Mouse (Mus musculus) stomach, embryonic 16.5 days (tissue): ENCODE measurements around the gene Prpf18. TPM values are rescaled to one million over a fixed set of nuclear protein-coding genes. Genes with fewer than 3 reads are reported as not detected.

Experiments used
- ATAC-seq: fragments of 200-750 bp; cut with Nextera tagmentation; 2 replicates; pipeline ENCODE4 v1.8.0; 2017; ENCODE audit warnings: moderate number of reproducible peaks, moderate TSS enrichment; ENCODE audit not compliant: insufficient read depth, low FRiP score
- H3K27ac ChIP-seq: fragments of 300-500 bp; sonication (generic); 2 replicates; pipeline ENCODE4 v1.5.1; 2014; ENCODE audit warnings: low read length
- H3K27me3 ChIP-seq: fragments of 300-500 bp; sonication (generic); 2 replicates; pipeline ENCODE4 v1.6.1; 2014; ENCODE audit warnings: low read length, control low read depth, mixed read lengths; ENCODE audit not compliant: control insufficient read depth, insufficient read depth
- H3K36me3 ChIP-seq: fragments of 300-500 bp; sonication (generic); 2 replicates; pipeline ENCODE4 v1.6.1; 2014; ENCODE audit warnings: low read length; ENCODE audit not compliant: control insufficient read depth, insufficient read depth
- H3K4me1 ChIP-seq: fragments of 300-500 bp; sonication (generic); 2 replicates; pipeline ENCODE4 v1.6.1; 2014; ENCODE audit warnings: low read length, control low read depth, mixed read lengths; ENCODE audit not compliant: control insufficient read depth, insufficient read depth
- H3K4me2 ChIP-seq: fragments of 300-500 bp; sonication (generic); 2 replicates; pipeline ENCODE4 v1.6.1; 2014; ENCODE audit warnings: low read depth, low read length, mixed read lengths
- H3K4me3 ChIP-seq: fragments of 300-500 bp; sonication (generic); replicated peaks from 2 replicates; pipeline ENCODE4 v1.5.1; 2014; ENCODE audit warnings: mild to moderate bottlenecking, low read length
- H3K9ac ChIP-seq: fragments of 300-500 bp; sonication (generic); 2 replicates; pipeline ENCODE4 v1.6.1; 2014; ENCODE audit warnings: low read length
- H3K9me3 ChIP-seq: fragments of 300-500 bp; sonication (generic); replicated peaks from 2 replicates; pipeline ENCODE4 v1.6.1; 2016; ENCODE audit warnings: low read length, control low read depth; ENCODE audit not compliant: control insufficient read depth
- WGBS: fragments of 180-500 bp; shearing (Covaris S2); extraction: QIAGEN DNeasy Blood & Tissue Kit; methylation state at CpG from one replicate; pipeline ENCODE4 v1.1.7; 2014; 5-methylcytosine and 5-hydroxymethylcytosine counted together
- polyA plus RNA-seq: library from polyadenylated mRNA; unstranded; fragments of >200 nt; fragmentation: Nextera tagmentation; extraction: Ambion mirVana; gene quantifications from 2 replicates; pipeline ENCODE4 v1.2.1, GENCODE M21; 2015

Gene Prpf18
- polyA plus RNA-seq, 1 experiment from 2014 or later: 33.8 TPM

GRCm38 (mm10) chr2:4606559-4606958, 45.4 kb downstream of the Prpf18 start:
- H3K4me3 ChIP-seq: no peak overlapping the region
- peaks cover 16% of the 10 kb centered on the region; the same call in 1 of the 2 replicates for H3K36me3 ChIP-seq
- H3K27me3 ChIP-seq: no peaks in the 10 kb centered on the region
- no peak overlapping the region for H3K27ac ChIP-seq
- ATAC-seq: no peak
- H3K4me1 ChIP-seq: no peaks in the 10 kb centered on the region
- 88% methylated on average over 3 of the region's 3 CpGs for WGBS
- H3K9ac ChIP-seq: no peak overlapping the region
- H3K4me2 ChIP-seq: no peak overlapping the region
- no peaks in the 10 kb centered on the region for H3K9me3 ChIP-seq

- peaks cover 13% of the 10 kb centered on the region; the same call in 1 of the 2 replicates for H3K36me3 ChIP-seq
- no peaks in the 10 kb centered on the region for H3K4me1 ChIP-seq
- no peak overlapping the region for H3K4me3 ChIP-seq
- no peak overlapping the region for H3K9ac ChIP-seq
- WGBS: 85% methylated on average over 33 of the region's 33 CpGs
- no peaks in the 10 kb centered on the region for H3K27me3 ChIP-seq
- H3K4me2 ChIP-seq: no peak overlapping the region
- no peak for ATAC-seq
- H3K9me3 ChIP-seq: no peaks in the 10 kb centered on the region
- H3K27ac ChIP-seq: no peak overlapping the region
These were observed 48.5 kb downstream of the Prpf18 start for GRCm38 (mm10) chr2:4603361-4603945.

- Histone ChIP-seq H3K4me1 (no peaks in the 10 kb centered on the region), H3K4me2 (no peak overlapping the region), H3K27me3 (no peaks in the 10 kb centered on the region), H3K9me3 (no peaks in the 10 kb centered on the region), H3K9ac (no peak overlapping the region), H3K36me3 (peaks cover 13% of the 10 kb centered on the region; the same call in 1 of the 2 replicates), H3K27ac (no peak overlapping the region), H3K4me3 (no peak overlapping the region)
- peak; percentile 64; the same call in 1 of the 2 replicates for ATAC-seq
- 49% methylated on average over 15 of the region's 15 CpGs for WGBS
These were observed 50.7 kb downstream of the Prpf18 start for GRCm38 (mm10) chr2:4601034-4601890.

- Histone ChIP-seq H3K27me3 (no peaks in the 10 kb centered on the region), H3K9ac (no peak overlapping the region), H3K36me3 (peaks cover 15% of the 10 kb centered on the region; the same call in 1 of the 2 replicates), H3K4me1 (0 out of 2 replicates have a peak, but pooled peaks cover 10% of the 10 kb centered on the region), H3K4me2 (no peak overlapping the region), H3K4me3 (no peak overlapping the region), H3K9me3 (no peaks in the 10 kb centered on the region), H3K27ac (no peak overlapping the region)
- WGBS: 88% methylated on average over 7 of the region's 7 CpGs
- no peak for ATAC-seq
These were observed 54.9 kb downstream of the Prpf18 start for GRCm38 (mm10) chr2:4596992-4597391.

- WGBS: 82% methylated on average over 3 of the region's 3 CpGs
- no peak for ATAC-seq
- Histone ChIP-seq H3K4me2 (no peak overlapping the region), H3K27ac (peak overlapping the region; percentile 38; the same call in 1 of the 2 replicates), H3K9ac (no peak overlapping the region), H3K36me3 (peaks cover 22% of the 10 kb centered on the region; the same call in 1 of the 2 replicates), H3K27me3 (no peaks in the 10 kb centered on the region), H3K4me3 (no peak overlapping the region), H3K9me3 (no peaks in the 10 kb centered on the region), H3K4me1 (0 out of 2 replicates have a peak, but pooled peaks cover 10% of the 10 kb centered on the region)
These were observed 58.0 kb downstream of the Prpf18 start for GRCm38 (mm10) chr2:4593878-4594387.

- H3K4me2 ChIP-seq: no peak overlapping the region
- peak overlapping the region; percentile 38; the same call in 1 of the 2 replicates for H3K27ac ChIP-seq
- peaks cover 22% of the 10 kb centered on the region; the same call in 1 of the 2 replicates for H3K36me3 ChIP-seq
- H3K4me3 ChIP-seq: no peak overlapping the region
- no peaks in the 10 kb centered on the region for H3K9me3 ChIP-seq
- WGBS: 23% methylated on average over 9 of the region's 9 CpGs
- peak; percentile 87 for ATAC-seq
- H3K4me1 ChIP-seq: peaks cover 11% of the 10 kb centered on the region
- no peak overlapping the region for H3K9ac ChIP-seq
- H3K27me3 ChIP-seq: no peaks in the 10 kb centered on the region
These were observed 58.5 kb downstream of the Prpf18 start for GRCm38 (mm10) chr2:4593433-4593832.

GRCm38 (mm10) chr2:4592666-4593065, 59.2 kb downstream of the Prpf18 start:
- Histone ChIP-seq H3K9me3 (no peaks in the 10 kb centered on the region), H3K27ac (0 out of 2 replicates have a peak overlapping the region, but pooled peaks have one; percentile 1), H3K4me1 (peaks cover 19% of the 10 kb centered on the region), H3K4me2 (no peak overlapping the region), H3K9ac (no peak overlapping the region), H3K4me3 (no peak overlapping the region), H3K36me3 (peaks cover 22% of the 10 kb centered on the region; the same call in 1 of the 2 replicates), H3K27me3 (no peaks in the 10 kb centered on the region)
- 87% methylated on average over 7 of the region's 7 CpGs for WGBS
- ATAC-seq: no peak

- Histone ChIP-seq H3K4me1 (peaks cover 29% of the 10 kb centered on the region), H3K36me3 (peaks cover 22% of the 10 kb centered on the region; the same call in 1 of the 2 replicates), H3K9ac (no peak overlapping the region), H3K9me3 (no peaks in the 10 kb centered on the region), H3K4me3 (no peak overlapping the region), H3K27ac (no peak overlapping the region), H3K27me3 (no peaks in the 10 kb centered on the region), H3K4me2 (no peak overlapping the region)
- no peak for ATAC-seq
- 76% methylated on average over 3 of the region's 3 CpGs for whole genome bisulfite sequencing
These were observed 60.3 kb downstream of the Prpf18 start for GRCm38 (mm10) chr2:4591647-4592046.
